Mouse (Mus musculus): ENCODE results near the gene Rps17.

Rps17 gene

GRCm38 (mm10) chr7:81344544-81345446, at the start of gene Rps17:
Rps17 (minus strand) TSS chr7:81345254.
- DNase-seq, result peak; percentile 93

GRCm38 (mm10) chr7:81379363-81379762, 34.3 kb upstream of the Rps17 start:
- no peak for DNase-seq

GRCm38 (mm10) chr7:81372337-81372920, 27.4 kb upstream of the Rps17 start:
- peak; percentile 91 for DNase-seq

GRCm38 (mm10) chr7:81371811-81372210, 26.8 kb upstream of the Rps17 start:
- DNase-seq, result no peak

GRCm38 (mm10) chr7:81369724-81370123, 24.7 kb upstream of the Rps17 start:
- DNase-seq, result peak; percentile 89

- no peak for DNase-seq
Measured at GRCm38 (mm10) chr7:81367946-81368345, 22.9 kb upstream of the Rps17 start.

- no peak for DNase-seq
Measured at GRCm38 (mm10) chr7:81356975-81357374, 11.9 kb upstream of the Rps17 start.

- no peak for DNase-seq
Measured at GRCm38 (mm10) chr7:81356360-81356759, 11.3 kb upstream of the Rps17 start.

- no peak for DNase-seq
Measured at GRCm38 (mm10) chr7:81355746-81356145, 10.7 kb upstream of the Rps17 start.

GRCm38 (mm10) chr7:81351826-81352225, 6.8 kb upstream of the Rps17 start:
- no peak for DNase-seq

- no peak for DNase-seq
Measured at GRCm38 (mm10) chr7:81348206-81348605, 3.2 kb upstream of the Rps17 start.

- no peak for DNase-seq
Measured at GRCm38 (mm10) chr7:81345447-81346170, 555 bp upstream of the Rps17 start.

- no peak for DNase-seq
Measured at GRCm38 (mm10) chr7:81343831-81344230, 1.2 kb downstream of the Rps17 start.

- no peak for DNase-seq
Measured at GRCm38 (mm10) chr7:81343316-81343715, 1.7 kb downstream of the Rps17 start.

GRCm38 (mm10) chr7:81342356-81343094, 2.5 kb downstream of the Rps17 start:
- no peak for DNase-seq

GRCm38 (mm10) chr7:81341563-81341962, 3.5 kb downstream of the Rps17 start:
- DNase-seq, result no peak

GRCm38 (mm10) chr7:81339783-81340182, 5.3 kb downstream of the Rps17 start:
- DNase-seq, result no peak

- DNase-seq, result no peak
Measured at GRCm38 (mm10) chr7:81338522-81338873, 6.6 kb downstream of the Rps17 start.

- no peak for DNase-seq
Measured at GRCm38 (mm10) chr7:81337785-81338521, 7.1 kb downstream of the Rps17 start.

GRCm38 (mm10) chr7:81336432-81336786, 8.6 kb downstream of the Rps17 start:
- DNase-seq, result no peak

- no peak for DNase-seq
Measured at GRCm38 (mm10) chr7:81335705-81336431, 9.2 kb downstream of the Rps17 start.

GRCm38 (mm10) chr7:81331851-81332250, 13.2 kb downstream of the Rps17 start:
- DNase-seq, result no peak
